Mouse (Mus musculus): Measurements from ENCODE around the gene Plekha1. TPM values are rescaled to one million over a fixed set of nuclear protein-coding genes. Genes with fewer than 3 reads are reported as not detected.
A peak's percentile ranks its signal among the peaks of the same experiment; 100 is the strongest.

Plekha1 gene
- polyA plus RNA-seq, 1 experiment from 2014 or later = 40.4 TPM

- H3K9ac ChIP-seq = no peak overlapping the region
- no peaks in the 10 kb centered on the region for H3K36me3 ChIP-seq
- H3K4me1 ChIP-seq = peaks cover 10% of the 10 kb centered on the region
- no peak for ATAC-seq (ENCODE audit: insufficient number of reproducible peaks, insufficient read depth, low FRiP score, low TSS enrichment, low read depth)
- no peaks in the 10 kb centered on the region for H3K9me3 ChIP-seq
- H3K4me3 ChIP-seq = no peak overlapping the region
- WGBS = 93% methylated on average over 3 of the region's 3 CpGs
- no peak overlapping the region for H3K27ac ChIP-seq
- no peak overlapping the region for H3K4me2 ChIP-seq
- no peaks in the 10 kb centered on the region for H3K27me3 ChIP-seq
Observed at GRCm38 (mm10) chr7:130945730-130946129, 80.2 kb downstream of the Plekha1 start.

GRCm38 (mm10) chr7:130946303-130946702 lies 80.7 kb downstream of the Plekha1 start:
- Histone ChIP-seq H3K27me3 (no peaks in the 10 kb centered on the region), H3K36me3 (no peaks in the 10 kb centered on the region), H3K4me3 (no peak overlapping the region), H3K4me1 (peaks cover 10% of the 10 kb centered on the region), H3K9me3 (no peaks in the 10 kb centered on the region), H3K9ac (no peak overlapping the region), H3K4me2 (no peak overlapping the region), H3K27ac (no peak overlapping the region)
- WGBS = 69% methylated on average over 12 of the region's 12 CpGs
- no peak for ATAC-seq (ENCODE audit: insufficient number of reproducible peaks, insufficient read depth, low FRiP score, low TSS enrichment, low read depth)

- Histone ChIP-seq H3K9ac (no peak overlapping the region), H3K27ac (peak overlapping the region; percentile 68; the same call in 1 of the 2 replicates), H3K9me3 (no peaks in the 10 kb centered on the region), H3K27me3 (no peaks in the 10 kb centered on the region), H3K36me3 (no peaks in the 10 kb centered on the region), H3K4me2 (no peak overlapping the region), H3K4me1 (peaks cover 10% of the 10 kb centered on the region), H3K4me3 (no peak overlapping the region)
- WGBS = 47% methylated on average over 5 of the region's 5 CpGs
- no peak for ATAC-seq (ENCODE audit: insufficient number of reproducible peaks, insufficient read depth, low FRiP score, low TSS enrichment, low read depth)
Observed at GRCm38 (mm10) chr7:130948563-130949208, 83.1 kb downstream of the Plekha1 start.

GRCm38 (mm10) chr7:130949331-130949751 lies 83.8 kb downstream of the Plekha1 start:
- no peak overlapping the region for H3K4me2 ChIP-seq

GRCm38 (mm10) chr7:130950482-130950881 lies 84.9 kb downstream of the Plekha1 start:
- Histone ChIP-seq H3K4me1 (peaks cover 10% of the 10 kb centered on the region), H3K36me3 (no peaks in the 10 kb centered on the region), H3K27me3 (no peaks in the 10 kb centered on the region), H3K9ac (no peak overlapping the region), H3K27ac (no peak overlapping the region), H3K4me2 (no peak overlapping the region), H3K9me3 (no peaks in the 10 kb centered on the region), H3K4me3 (no peak overlapping the region)
- WGBS = 86% methylated on average over 7 of the region's 7 CpGs
- ATAC-seq (ENCODE audit: insufficient number of reproducible peaks, insufficient read depth, low FRiP score, low TSS enrichment, low read depth) = no peak

More at GRCm38 (mm10) chr7:130949331-130949751, 83.8 kb downstream of the Plekha1 start:
- ATAC-seq (ENCODE audit: insufficient number of reproducible peaks, insufficient read depth, low FRiP score, low TSS enrichment, low read depth) = peak; percentile 68; the same call in 1 of the 2 replicates
- Histone ChIP-seq H3K36me3 (no peaks in the 10 kb centered on the region), H3K9ac (no peak overlapping the region), H3K4me3 (no peak overlapping the region), H3K27me3 (no peaks in the 10 kb centered on the region), H3K4me1 (peaks cover 10% of the 10 kb centered on the region), H3K9me3 (no peaks in the 10 kb centered on the region), H3K27ac (peak overlapping the region; percentile 4; the same call in 1 of the 2 replicates)
- 38% methylated on average over 8 of the region's 8 CpGs for whole genome bisulfite sequencing

GRCm38 (mm10) chr7:130951004-130951403 lies 85.4 kb downstream of the Plekha1 start:
- Histone ChIP-seq H3K27ac (no peak overlapping the region), H3K36me3 (no peaks in the 10 kb centered on the region), H3K4me1 (peaks cover 10% of the 10 kb centered on the region), H3K9me3 (no peaks in the 10 kb centered on the region), H3K4me3 (no peak overlapping the region), H3K9ac (no peak overlapping the region), H3K4me2 (no peak overlapping the region), H3K27me3 (no peaks in the 10 kb centered on the region)
- WGBS = 82% methylated on average over 5 of the region's 5 CpGs
- no peak for ATAC-seq (ENCODE audit: insufficient number of reproducible peaks, insufficient read depth, low FRiP score, low TSS enrichment, low read depth)

- Histone ChIP-seq H3K27ac (no peak overlapping the region), H3K36me3 (no peaks in the 10 kb centered on the region), H3K27me3 (no peaks in the 10 kb centered on the region), H3K4me3 (no peak overlapping the region), H3K9ac (no peak overlapping the region), H3K4me1 (peaks cover 10% of the 10 kb centered on the region), H3K4me2 (no peak overlapping the region), H3K9me3 (no peaks in the 10 kb centered on the region)
- no peak for ATAC-seq (ENCODE audit: insufficient number of reproducible peaks, insufficient read depth, low FRiP score, low TSS enrichment, low read depth)
- 88% methylated on average over 10 of the region's 10 CpGs for WGBS
Observed at GRCm38 (mm10) chr7:130953376-130953775, 87.8 kb downstream of the Plekha1 start.

GRCm38 (mm10) chr7:130954177-130954601 lies 88.6 kb downstream of the Plekha1 start:
- Histone ChIP-seq H3K4me3 (no peak overlapping the region), H3K36me3 (no peaks in the 10 kb centered on the region), H3K27me3 (no peaks in the 10 kb centered on the region), H3K9me3 (no peaks in the 10 kb centered on the region), H3K4me1 (peaks cover 4% of the 10 kb centered on the region), H3K27ac (no peak overlapping the region), H3K4me2 (no peak overlapping the region), H3K9ac (no peak overlapping the region)
- ATAC-seq (ENCODE audit: insufficient number of reproducible peaks, insufficient read depth, low FRiP score, low TSS enrichment, low read depth) = no peak
- WGBS = 76% methylated on average over 10 of the region's 10 CpGs

- no peaks in the 10 kb centered on the region for H3K36me3 ChIP-seq
- WGBS = 54% methylated on average over 7 of the region's 7 CpGs
- no peaks in the 10 kb centered on the region for H3K9me3 ChIP-seq
- ATAC-seq (ENCODE audit: insufficient number of reproducible peaks, insufficient read depth, low FRiP score, low TSS enrichment, low read depth) = no peak
- no peak overlapping the region for H3K9ac ChIP-seq
- H3K27me3 ChIP-seq = no peaks in the 10 kb centered on the region
- H3K27ac ChIP-seq = no peak overlapping the region
- no peak overlapping the region for H3K4me2 ChIP-seq
- peaks cover 18% of the 10 kb centered on the region for H3K4me1 ChIP-seq
- H3K4me3 ChIP-seq = no peak overlapping the region
Observed at GRCm38 (mm10) chr7:130958551-130958950, 93.0 kb downstream of the Plekha1 start.

- Histone ChIP-seq H3K9ac (no peak overlapping the region), H3K27ac (peak overlapping the region; percentile 22; the same call in 1 of the 2 replicates), H3K4me1 (peaks cover 23% of the 10 kb centered on the region), H3K4me3 (no peak overlapping the region), H3K9me3 (no peaks in the 10 kb centered on the region), H3K36me3 (no peaks in the 10 kb centered on the region), H3K4me2 (no peak overlapping the region), H3K27me3 (no peaks in the 10 kb centered on the region)
- WGBS = 42% methylated on average over 7 of the region's 7 CpGs
- ATAC-seq (ENCODE audit: insufficient number of reproducible peaks, insufficient read depth, low FRiP score, low TSS enrichment, low read depth) = no peak
Observed at GRCm38 (mm10) chr7:130959868-130960267, 94.3 kb downstream of the Plekha1 start.

GRCm38 (mm10) chr7:130961429-130961828 lies 95.9 kb downstream of the Plekha1 start:
- no peaks in the 10 kb centered on the region for H3K27me3 ChIP-seq
- no peak overlapping the region for H3K4me3 ChIP-seq
- no peaks in the 10 kb centered on the region for H3K9me3 ChIP-seq
- H3K4me1 ChIP-seq = peaks cover 38% of the 10 kb centered on the region
- 67% methylated on average over 6 of the region's 6 CpGs for whole genome bisulfite sequencing
- peak overlapping the region; percentile 24; the same call in 1 of the 2 replicates for H3K27ac ChIP-seq
- no peak overlapping the region for H3K9ac ChIP-seq
- no peak overlapping the region for H3K4me2 ChIP-seq
- ATAC-seq (ENCODE audit: insufficient number of reproducible peaks, insufficient read depth, low FRiP score, low TSS enrichment, low read depth) = no peak
- H3K36me3 ChIP-seq = no peaks in the 10 kb centered on the region

Measured in embryonic facial prominence, embryonic 13.5 days (tissue).